Mouse (Mus musculus) stomach, postnatal 0 days (tissue): ENCODE data around the gene Flad1. TPM values are rescaled to one million over a fixed set of nuclear protein-coding genes. Genes with fewer than 3 reads are reported as not detected.

ENCODE experiments used
- ATAC-seq: fragments of 200-750 bp; cut with Nextera tagmentation; 2 replicates; pipeline ENCODE4 v1.8.0; 2017; ENCODE audit not compliant: low FRiP score, low TSS enrichment
- DNase-seq: peaks from one replicate; pipeline ENCODE4 v3.0.0-alpha.2; 2016; ENCODE audit warnings: low spot score
- H3K27ac ChIP-seq: fragments of 300-500 bp; sonication (generic); replicated peaks from 2 replicates; pipeline ENCODE4 v1.5.1; 2014; ENCODE audit warnings: mild to moderate bottlenecking, control low read depth
- H3K27me3 ChIP-seq: fragments of 300-500 bp; sonication (generic); 2 replicates; pipeline ENCODE4 v1.6.1; 2014; ENCODE audit warnings: low read length; ENCODE audit not compliant: control insufficient read depth, insufficient read depth
- H3K36me3 ChIP-seq: fragments of 300-500 bp; sonication (generic); 2 replicates; pipeline ENCODE4 v1.6.1; 2014; ENCODE audit warnings: low read length, mixed read lengths; ENCODE audit not compliant: control insufficient read depth, insufficient read depth
- H3K4me1 ChIP-seq: fragments of 300-500 bp; sonication (generic); replicated peaks from 2 replicates; pipeline ENCODE4 v1.6.1; 2014; ENCODE audit warnings: antibody characterized with exemption; ENCODE audit not compliant: control insufficient read depth, insufficient read depth
- H3K4me2 ChIP-seq: fragments of 300-500 bp; sonication (generic); replicated peaks from 2 replicates; pipeline ENCODE4 v1.6.1; 2014; ENCODE audit warnings: low read depth, mild to moderate bottlenecking, control low read depth, moderate library complexity
- H3K4me3 ChIP-seq: fragments of 300-500 bp; sonication (generic); 2 replicates; pipeline ENCODE4 v1.5.1; 2014; ENCODE audit warnings: low read depth, low read length, control low read depth
- H3K9ac ChIP-seq: fragments of 300-500 bp; sonication (generic); 2 replicates; pipeline ENCODE4 v1.6.1; 2014; ENCODE audit warnings: mild to moderate bottlenecking, low read length, control low read depth, mixed read lengths
- H3K9me3 ChIP-seq: fragments of 300-500 bp; sonication (generic); 2 replicates; pipeline ENCODE4 v1.6.1; 2016; ENCODE audit warnings: low read length; ENCODE audit not compliant: control insufficient read depth
- CTCF ChIP-seq: IDR thresholded peaks from 2 replicates; pipeline ENCODE4 v1.5.1; 2016; ENCODE audit warnings: antibody characterized with exemption, low read depth, mild to moderate bottlenecking, moderate library complexity
- EP300 ChIP-seq: optimal IDR thresholded peaks from 2 replicates; pipeline ENCODE3; 2016; ENCODE audit warnings: antibody characterized with exemption
- WGBS: fragments of 180-500 bp; shearing (Covaris S2); extraction: QIAGEN DNeasy Blood & Tissue Kit; methylation state at CpG from one replicate; pipeline ENCODE4 v1.1.7; 2014; 5-methylcytosine and 5-hydroxymethylcytosine counted together
- polyA plus RNA-seq: library from polyadenylated mRNA; unstranded; fragments of >200 nt; fragmentation: Nextera tagmentation; extraction: Ambion mirVana; gene quantifications from 2 replicates; pipeline ENCODE4 v1.2.1, GENCODE M21; 2015

Flad1 gene
- polyA plus RNA-seq, 1 experiment from 2014 or later = 20.9 TPM

GRCm38 (mm10) chr3:89360237-89360636 lies 51.4 kb downstream of the Flad1 start:
- Histone ChIP-seq H3K27me3 (no peaks in the 10 kb centered on the region), H3K4me2 (no peak overlapping the region), H3K4me1 (no peaks in the 10 kb centered on the region), H3K9me3 (no peaks in the 10 kb centered on the region), H3K9ac (no peak overlapping the region), H3K36me3 (no peaks in the 10 kb centered on the region), H3K27ac (no peak overlapping the region), H3K4me3 (no peak overlapping the region)
- ATAC-seq = no peak
- WGBS = 73% methylated on average over 3 of the region's 3 CpGs
- DNase-seq = no peak
- TF ChIP-seq CTCF (no peak), EP300 (no peak)

GRCm38 (mm10) chr3:89359630-89360029 lies 52.0 kb downstream of the Flad1 start:
- no peak overlapping the region for H3K9ac ChIP-seq
- H3K4me3 ChIP-seq = no peak overlapping the region
- no peak for TF ChIP-seq CTCF
- TF ChIP-seq EP300 = no peak
- no peak overlapping the region for H3K4me2 ChIP-seq
- 37% methylated on average over 6 of the region's 6 CpGs for WGBS
- H3K27ac ChIP-seq = no peak overlapping the region
- ATAC-seq = peak; percentile 60
- no peaks in the 10 kb centered on the region for H3K9me3 ChIP-seq
- no peaks in the 10 kb centered on the region for H3K4me1 ChIP-seq
- H3K27me3 ChIP-seq = no peaks in the 10 kb centered on the region
- H3K36me3 ChIP-seq = no peaks in the 10 kb centered on the region
- no peak for DNase-seq

- Histone ChIP-seq H3K4me2 (no peak overlapping the region), H3K9me3 (no peaks in the 10 kb centered on the region), H3K9ac (no peak overlapping the region), H3K27me3 (no peaks in the 10 kb centered on the region), H3K4me3 (no peak overlapping the region), H3K36me3 (no peaks in the 10 kb centered on the region), H3K4me1 (no peaks in the 10 kb centered on the region), H3K27ac (no peak overlapping the region)
- WGBS = 67% methylated on average over 9 of the region's 9 CpGs
- DNase-seq = no peak
- TF ChIP-seq EP300 = no peak
- no peak for TF ChIP-seq CTCF
- no peak for ATAC-seq
These were observed 55.6 kb downstream of the Flad1 start for GRCm38 (mm10) chr3:89356029-89356428.

GRCm38 (mm10) chr3:89355512-89355902 lies 56.2 kb downstream of the Flad1 start:
- Histone ChIP-seq H3K9ac (peak overlapping the region; percentile 8; the same call in 1 of the 2 replicates), H3K4me2 (no peak overlapping the region), H3K36me3 (no peaks in the 10 kb centered on the region), H3K9me3 (no peaks in the 10 kb centered on the region), H3K4me3 (no peak overlapping the region), H3K4me1 (peaks cover under 1% of the 10 kb centered on the region; the same call in 1 of the 2 replicates), H3K27me3 (no peaks in the 10 kb centered on the region), H3K27ac (no peak overlapping the region)
- 72% methylated on average over 6 of the region's 6 CpGs for WGBS
- ATAC-seq (no peak), DNase-seq (no peak)
- TF ChIP-seq CTCF (no peak), EP300 (no peak)

GRCm38 (mm10) chr3:89354816-89355511 lies 56.7 kb downstream of the Flad1 start:
- Histone ChIP-seq H3K27me3 (no peaks in the 10 kb centered on the region), H3K4me1 (peaks cover 3% of the 10 kb centered on the region; the same call in 1 of the 2 replicates), H3K9me3 (no peaks in the 10 kb centered on the region), H3K9ac (no peak overlapping the region), H3K36me3 (no peaks in the 10 kb centered on the region), H3K4me2 (0 out of 2 replicates have a peak overlapping the region, but pooled peaks have one; percentile 5), H3K4me3 (no peak overlapping the region), H3K27ac (no peak overlapping the region)
- TF ChIP-seq EP300 (no peak), CTCF (peak; percentile 94)
- WGBS = 12% methylated on average over 5 of the region's 5 CpGs
- ATAC-seq (peak; percentile 78), DNase-seq (peak; percentile 91)

GRCm38 (mm10) chr3:89351271-89351670 lies 60.4 kb downstream of the Flad1 start:
- Histone ChIP-seq H3K4me1 (peaks cover 3% of the 10 kb centered on the region; the same call in 1 of the 2 replicates), H3K4me2 (no peak overlapping the region), H3K9ac (no peak overlapping the region), H3K27ac (no peak overlapping the region), H3K4me3 (no peak overlapping the region), H3K9me3 (no peaks in the 10 kb centered on the region), H3K27me3 (no peaks in the 10 kb centered on the region), H3K36me3 (no peaks in the 10 kb centered on the region; the same call in none of the 2 replicates)
- ATAC-seq (no peak), DNase-seq (no peak)
- WGBS = 72% methylated on average over 5 of the region's 5 CpGs
- TF ChIP-seq EP300 (no peak), CTCF (no peak)

Other genes with a start within 250 kb of the Flad1 start
- gene Clk2, start 247.1 kb downstream of the Flad1 start, polyA plus RNA-seq = 10.2 and 11.3 TPM in 2 replicates
- gene Scamp3, start 234.4 kb downstream of the Flad1 start, polyA plus RNA-seq = 65.4 and 66.3 TPM in 2 replicates
- gene Fam189b, start 228.7 kb downstream of the Flad1 start, polyA plus RNA-seq = 7.5 and 9.1 TPM in 2 replicates
- gene Gba, start 208.9 kb downstream of the Flad1 start, polyA plus RNA-seq = 98.5 and 112 TPM in 2 replicates
- 25.5 and 31.1 TPM in 2 replicates for gene Thbs3, start 196.7 kb downstream of the Flad1 start, polyA plus RNA-seq
- gene Mtx1, start 184.8 kb downstream of the Flad1 start, polyA plus RNA-seq = 129 and 133 TPM in 2 replicates
- gene Muc1, start 182.8 kb downstream of the Flad1 start, polyA plus RNA-seq = 212 and 255 TPM in 2 replicates
- gene Krtcap2, start 165.9 kb downstream of the Flad1 start, polyA plus RNA-seq = 266 and 314 TPM in 2 replicates
- 2.7 and 3.3 TPM in 2 replicates for gene Trim46, start 165.6 kb downstream of the Flad1 start, polyA plus RNA-seq
- gene Dpm3, start 152.5 kb downstream of the Flad1 start, polyA plus RNA-seq = 140 and 152 TPM in 2 replicates
- 107 and 113 TPM in 2 replicates for gene Slc50a1, start 141.3 kb downstream of the Flad1 start, polyA plus RNA-seq
- 34.8 and 36.6 TPM in 2 replicates for gene Efna1, start 130.7 kb downstream of the Flad1 start, polyA plus RNA-seq
- gene Efna3, start 88.9 kb downstream of the Flad1 start, polyA plus RNA-seq = 25.8 and 29.2 TPM in 2 replicates
- 8.9 and 11.7 TPM in 2 replicates for gene Efna4, start 73.8 kb downstream of the Flad1 start, polyA plus RNA-seq
- 43.0 and 44.8 TPM in 2 replicates for gene Adam15, start 61.9 kb downstream of the Flad1 start, polyA plus RNA-seq
- gene Dcst2, start 49.9 kb downstream of the Flad1 start, polyA plus RNA-seq = 0.33 and 0.41 TPM in 2 replicates
- 0.29 and 0.36 TPM in 2 replicates for gene Dcst1, start 46.6 kb downstream of the Flad1 start, polyA plus RNA-seq
- 7.9 and 9.1 TPM in 2 replicates for gene Zbtb7b, start 17.1 kb downstream of the Flad1 start, polyA plus RNA-seq
- not detected in 2 replicates for gene Lenep, start 9.1 kb downstream of the Flad1 start, polyA plus RNA-seq
- gene Cks1b, start 6.5 kb upstream of the Flad1 start, polyA plus RNA-seq = 158 and 179 TPM in 2 replicates
- 42.6 and 49.0 TPM in 2 replicates for gene Shc1, start 6.6 kb upstream of the Flad1 start, polyA plus RNA-seq
- 18.0 and 21.3 TPM in 2 replicates for gene Pygo2, start 18.3 kb upstream of the Flad1 start, polyA plus RNA-seq
- 48.4 and 48.6 TPM in 2 replicates for gene Pbxip1, start 24.8 kb upstream of the Flad1 start, polyA plus RNA-seq
- 49.7 and 55.0 TPM in 2 replicates for gene Pmvk, start 42.7 kb upstream of the Flad1 start, polyA plus RNA-seq
- 4.5 and 5.3 TPM in 2 replicates for gene Kcnn3, start 108.3 kb upstream of the Flad1 start, polyA plus RNA-seq